Mouse (Mus musculus): ENCODE results near the gene Sdf4. TPM values are rescaled to one million over a fixed set of nuclear protein-coding genes. Genes with fewer than 3 reads are reported as not detected.

The Sdf4 gene
- total RNA-seq (2021), result 100 to 1,000 TPM; 105 to 108 TPM

DNA sequence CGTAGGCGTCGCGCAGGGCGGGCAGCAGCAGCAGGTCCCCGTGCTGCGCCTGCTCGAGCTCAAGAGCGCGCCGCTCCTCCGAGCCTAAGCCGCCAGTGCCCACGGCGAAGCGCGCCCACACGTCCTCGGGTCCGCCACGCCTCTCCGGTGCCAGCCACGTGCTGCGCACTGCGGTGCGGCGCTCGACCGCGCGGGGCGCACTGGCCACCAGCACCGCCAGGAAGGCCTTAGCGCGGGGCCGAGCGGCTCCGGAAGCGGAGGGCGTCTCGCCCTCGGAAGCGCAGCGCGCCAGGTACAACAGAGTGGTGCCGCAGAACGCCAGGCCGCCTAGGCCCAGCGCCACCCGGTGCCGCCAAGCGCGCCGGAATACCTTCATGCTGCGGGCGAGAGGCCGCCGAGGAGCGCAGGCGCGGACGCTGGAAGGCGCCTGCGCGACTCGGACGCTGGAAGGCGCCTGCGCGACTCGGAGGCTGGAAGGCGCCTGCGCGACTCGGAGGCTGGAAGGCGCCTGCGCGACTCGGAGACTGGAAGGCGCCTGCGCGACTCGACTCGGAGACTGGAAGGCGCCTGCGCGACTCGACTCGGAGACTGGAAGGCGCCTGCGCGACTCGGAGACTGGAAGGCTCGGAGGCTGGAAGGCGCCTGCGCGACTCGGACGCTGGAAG lies at the start of gene Sdf4, which contains the start of gene B3galt6:
Gene Sdf4, plus strand, starts transcription at position 632 of the 665 bp plus-strand sequence.
Gene B3galt6, minus strand, starts transcription at position 409 of the 665 bp plus-strand sequence.
- peak; percentile 90 to 92 for DNase-seq
- intact Hi-C loops (cut with DNase I), result no loop called here

DNA sequence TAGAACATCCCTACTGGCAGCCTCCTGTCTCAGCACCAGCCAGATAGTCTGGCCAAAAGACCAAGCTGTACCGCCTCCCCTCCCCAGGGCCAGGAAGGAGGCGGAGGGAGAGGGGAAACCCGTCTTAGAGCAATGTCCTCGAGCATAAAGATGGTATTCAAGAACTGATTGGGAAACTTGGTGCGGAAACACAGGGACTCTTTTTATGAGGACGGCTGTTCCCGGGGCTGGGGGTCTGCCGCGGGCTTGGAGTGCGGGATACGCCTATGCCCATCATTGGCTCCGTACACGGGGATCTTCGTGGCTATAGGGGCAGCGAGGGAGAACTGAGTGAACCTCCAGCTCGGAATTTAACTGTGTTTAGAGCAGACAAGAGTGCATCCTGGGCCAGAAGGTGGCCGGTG lies 49.6 kb upstream of the Sdf4 start:
- peak; percentile 64 to 72 for DNase-seq
- intact Hi-C loops (cut with DNase I), result loop anchor here (1.0 to 5.0 kb wide), 3 partner anchors 50 to 111 kb away; partner anchors contain the start of genes Aurkaip1, Cptp and Ints11

DNA sequence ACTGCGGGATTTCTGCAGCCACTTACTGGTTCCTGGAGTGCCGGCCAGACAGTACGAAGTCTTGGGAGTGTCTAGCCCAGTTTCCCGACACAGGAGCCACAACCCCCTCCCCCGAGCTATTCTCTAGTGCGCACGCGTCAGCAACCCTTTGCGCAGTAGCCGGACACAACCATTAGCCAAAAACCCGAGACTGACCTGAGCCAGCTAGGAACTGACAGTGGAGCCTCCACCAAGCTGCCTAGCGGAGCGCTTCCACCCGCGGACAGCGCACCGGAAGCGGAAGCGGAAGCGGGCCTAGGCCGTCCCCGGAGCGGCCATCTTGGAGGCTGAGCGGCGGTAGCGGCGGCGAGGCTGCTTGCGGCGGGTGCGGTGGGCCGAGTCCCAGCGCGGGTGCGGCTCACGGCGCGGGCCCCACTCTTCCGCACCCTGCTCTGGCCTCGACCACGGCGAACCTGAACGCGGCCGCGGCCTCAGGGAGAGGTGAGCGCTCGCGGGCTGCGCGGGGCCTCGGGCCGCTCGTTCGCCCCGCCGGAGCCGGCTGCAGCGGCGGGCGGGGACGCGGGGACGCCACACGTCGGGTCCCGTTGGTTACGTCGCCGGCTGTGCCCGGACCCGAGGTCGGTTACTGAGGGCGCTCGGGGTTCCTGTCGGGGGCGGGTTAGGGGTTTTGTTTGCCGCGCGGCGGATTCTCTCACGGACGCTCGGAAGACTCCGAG lies 49.0 kb upstream of the Sdf4 start, which contains the start of gene Ube2j2:
Gene Ube2j2, plus strand, starts transcription at position 298 of the 716 bp plus-strand sequence.
- DNase-seq, result peak; percentile 99
- intact Hi-C loops (cut with DNase I), result loop anchor here (1.0 to 5.0 kb wide), 3 partner anchors 51 to 111 kb away; partner anchors contain the start of genes Aurkaip1, Cptp and Ints11

DNA sequence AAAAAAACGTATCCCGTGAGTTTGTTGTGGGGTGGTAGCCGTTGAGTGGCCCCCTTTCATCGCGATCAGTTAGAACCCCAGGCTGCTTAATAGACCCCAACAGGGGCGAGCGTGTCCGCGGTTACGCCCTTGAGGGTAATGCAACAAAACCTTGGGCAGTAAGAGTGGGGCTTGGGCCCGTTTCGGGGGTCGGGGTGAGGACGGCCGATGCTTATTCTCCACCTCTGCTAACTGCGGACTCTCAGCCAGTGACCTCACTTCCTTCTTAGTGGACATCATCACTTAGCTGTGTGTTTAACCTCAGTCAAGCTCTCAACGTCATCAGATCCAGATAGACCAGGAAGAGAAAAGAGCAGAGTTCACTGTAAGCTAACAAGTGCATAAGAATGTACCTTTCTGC lies 48.4 kb upstream of the Sdf4 start:
- DNase-seq, result no peak
- intact Hi-C loops (cut with DNase I), result loop anchor here (5.0 kb wide), 1 partner anchor 112 kb away; the partner anchor contains the start of gene Aurkaip1

DNA sequence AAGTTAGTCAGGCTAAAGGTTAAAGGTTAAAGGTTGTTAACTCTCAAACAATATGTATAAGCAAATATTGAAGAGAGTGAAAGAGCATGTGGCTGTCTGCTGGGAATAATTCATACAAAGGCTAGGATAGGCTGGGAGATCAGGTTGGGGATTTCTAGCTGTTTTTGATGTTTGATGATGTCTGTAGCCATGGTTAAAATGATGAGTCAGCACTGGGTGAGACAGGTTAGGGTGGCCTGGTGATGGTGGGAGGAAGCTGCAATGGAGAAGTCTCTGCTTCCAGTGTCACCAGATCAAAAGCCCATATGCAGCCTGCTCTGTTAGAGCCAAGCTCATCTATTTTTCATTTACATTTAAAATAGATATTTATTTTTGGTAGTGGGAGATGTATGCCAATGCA lies 45.6 kb upstream of the Sdf4 start:
- no peak for DNase-seq
- intact Hi-C loops (cut with DNase I), result no loop called here

DNA sequence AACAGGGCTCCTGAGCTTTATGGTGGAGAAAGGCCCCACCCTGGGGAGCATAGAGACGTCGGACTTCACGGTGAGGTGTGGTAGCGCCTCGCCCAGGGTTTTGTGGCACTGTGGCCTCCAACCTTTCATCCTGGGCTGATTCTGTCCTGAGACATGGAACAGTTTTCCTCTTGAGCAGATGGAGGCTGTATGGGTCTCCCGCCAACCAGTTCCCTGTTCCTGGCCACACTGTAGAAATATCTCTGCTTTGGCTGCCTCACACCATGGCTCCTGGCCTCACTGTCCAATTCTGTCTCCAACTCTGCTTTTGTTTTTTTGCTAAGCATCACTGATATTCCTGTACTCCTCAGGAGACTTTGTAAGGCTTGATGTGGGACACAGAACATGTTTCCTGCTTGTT lies 37.2 kb upstream of the Sdf4 start:
- intact Hi-C loops (cut with DNase I), result no loop called here
- DNase-seq, result no peak

DNA sequence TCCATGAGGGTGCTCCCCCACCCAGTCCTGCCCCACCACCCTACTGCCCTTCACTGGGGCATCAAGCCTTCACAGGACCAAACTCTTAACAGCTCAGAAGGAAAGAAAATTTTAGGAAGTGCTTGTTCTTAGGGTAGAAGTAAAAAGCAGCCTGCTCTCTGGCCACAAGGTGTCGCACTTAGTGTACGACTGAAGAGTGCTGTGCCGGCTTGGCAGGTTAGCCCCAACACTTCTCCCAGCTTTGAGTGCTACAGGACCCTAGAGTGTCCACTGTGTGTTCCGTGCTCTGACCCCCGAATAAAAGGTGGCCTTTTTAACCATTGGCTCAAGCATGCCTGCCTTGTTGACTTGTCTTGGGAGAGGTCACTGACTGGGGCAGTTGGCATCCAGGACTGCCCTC lies 33.4 kb upstream of the Sdf4 start:
- intact Hi-C loops (cut with DNase I), result loop anchor here (1.0 kb wide), 1 partner anchor 142 kb away; no protein-coding TSS in a partner anchor
- DNase-seq, result peak; percentile 81 to 87

DNA sequence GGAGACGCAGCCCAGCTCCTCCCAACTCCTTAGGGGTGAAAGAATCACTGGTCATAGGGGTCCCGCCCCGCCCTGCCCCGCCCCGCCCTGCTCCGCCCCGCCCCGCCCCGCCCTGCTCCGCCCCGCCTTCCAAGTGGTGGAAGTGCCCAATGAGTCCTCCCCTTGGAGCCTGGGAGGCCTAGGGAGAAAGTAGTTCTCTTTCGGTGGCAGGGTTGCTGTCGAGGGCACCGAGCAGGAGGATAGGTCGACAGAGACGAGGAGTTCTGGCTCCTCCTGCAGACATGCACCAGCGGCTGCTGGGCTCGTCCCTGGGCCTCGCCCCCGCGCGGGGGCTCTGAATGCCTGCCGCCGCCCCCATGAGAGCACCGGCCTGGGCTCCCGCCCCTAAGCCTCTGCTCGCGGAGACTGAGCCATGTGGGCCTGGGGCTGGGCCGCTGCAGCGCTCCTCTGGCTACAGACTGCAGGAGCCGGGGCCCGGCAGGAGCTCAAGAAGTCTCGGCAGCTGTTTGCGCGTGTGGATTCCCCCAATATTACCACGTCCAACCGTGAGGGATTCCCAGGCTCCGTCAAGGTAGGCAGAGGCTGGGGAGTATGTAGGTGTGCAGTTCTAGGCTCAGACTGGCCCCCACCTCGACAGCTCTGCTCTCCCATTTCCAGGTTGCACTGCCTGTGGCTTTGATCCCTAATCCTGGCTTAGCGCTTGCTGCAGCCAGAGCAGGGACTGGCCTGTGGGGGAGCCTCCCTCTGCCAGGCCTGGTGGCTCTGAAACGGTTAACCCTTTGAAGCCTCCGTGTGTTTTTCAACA lies 30.3 kb upstream of the Sdf4 start, which contains the start of gene C1qtnf12:
Gene C1qtnf12, plus strand, starts transcription at position 152 of the 805 bp plus-strand sequence.
- peak; percentile 42 to 48 for DNase-seq
- intact Hi-C loops (cut with DNase I), result loop anchor here (2.0 to 5.0 kb wide), 2 partner anchors 28 to 70 kb away; no protein-coding TSS in a partner anchor

DNA sequence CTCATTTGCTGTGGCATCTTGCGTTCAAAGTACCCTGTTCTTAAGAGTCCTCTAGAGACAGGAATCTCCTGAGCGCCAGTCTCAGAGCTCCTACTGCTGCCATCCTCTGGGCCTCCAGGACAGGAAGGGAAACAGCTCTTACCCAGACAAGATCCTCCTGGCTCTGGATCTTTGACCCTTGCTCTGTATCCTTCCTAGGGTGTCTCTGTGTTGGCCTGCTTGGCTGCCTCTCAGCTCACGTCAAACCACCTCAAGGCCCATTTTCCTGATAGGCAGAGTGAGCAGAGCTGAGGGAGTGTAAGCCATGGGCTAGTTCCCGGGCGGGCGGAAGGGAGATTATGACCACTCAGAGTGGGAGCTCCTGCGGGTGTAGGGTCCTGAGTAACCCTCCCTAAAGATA lies 29.6 kb upstream of the Sdf4 start:
- intact Hi-C loops (cut with DNase I), result loop anchor here (2.0 to 5.0 kb wide), 2 partner anchors 28 to 69 kb away; no protein-coding TSS in a partner anchor
- no peak for DNase-seq

DNA sequence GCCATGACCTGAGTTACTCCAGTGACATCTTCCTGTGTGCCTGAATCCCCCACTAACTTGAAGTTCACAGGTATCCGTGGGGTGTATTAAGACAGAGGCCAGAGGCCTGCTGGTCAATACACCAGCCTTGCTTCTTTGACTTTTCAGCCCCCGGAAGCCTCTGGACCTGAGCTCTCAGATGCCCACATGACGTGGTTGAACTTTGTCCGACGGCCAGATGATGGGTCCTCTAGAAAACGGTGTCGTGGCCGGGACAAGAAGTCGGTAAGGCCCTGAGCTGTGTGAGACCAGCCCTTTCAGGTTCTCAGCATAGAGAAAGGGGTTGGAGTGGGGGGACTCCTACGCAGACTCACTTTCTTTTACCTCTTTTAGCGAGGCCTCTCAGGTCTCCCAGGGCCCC lies 28.3 kb upstream of the Sdf4 start:
- intact Hi-C loops (cut with DNase I), result loop anchor here (5.0 kb wide), 1 partner anchor 68 kb away; no protein-coding TSS in a partner anchor
- DNase-seq, result no peak

DNA sequence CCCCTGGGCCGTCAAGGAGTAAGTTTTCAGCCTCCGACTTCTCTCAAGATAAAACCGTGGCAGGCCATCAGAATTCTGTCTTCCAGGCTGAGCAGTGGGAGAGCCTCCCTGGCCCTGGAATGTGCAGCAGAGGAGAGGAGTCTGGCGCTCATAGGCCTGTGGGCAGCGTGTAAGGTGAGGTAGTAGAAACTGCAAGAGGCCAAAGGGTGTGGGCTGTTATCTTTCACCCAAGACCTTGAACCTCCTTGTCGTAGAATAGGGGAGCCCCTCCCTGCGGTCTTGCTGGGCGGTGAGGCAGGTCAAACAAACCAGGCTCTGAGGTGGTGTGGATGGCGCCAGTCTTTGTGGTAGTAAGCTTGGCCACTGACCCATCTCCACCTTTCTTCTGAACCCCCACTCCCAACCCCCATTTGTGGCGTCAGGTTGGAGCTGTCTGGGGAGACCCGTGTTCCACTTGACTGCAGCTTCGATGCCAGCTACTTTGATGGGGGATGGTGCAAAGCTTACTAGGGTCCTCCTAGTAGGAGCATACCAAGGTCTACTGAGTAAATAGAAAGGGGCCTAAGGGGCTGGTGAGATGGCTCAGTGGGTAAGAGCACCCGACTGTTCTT lies 23.5 kb upstream of the Sdf4 start:
- DNase-seq, result no peak
- intact Hi-C loops (cut with DNase I), result no loop called here

DNA sequence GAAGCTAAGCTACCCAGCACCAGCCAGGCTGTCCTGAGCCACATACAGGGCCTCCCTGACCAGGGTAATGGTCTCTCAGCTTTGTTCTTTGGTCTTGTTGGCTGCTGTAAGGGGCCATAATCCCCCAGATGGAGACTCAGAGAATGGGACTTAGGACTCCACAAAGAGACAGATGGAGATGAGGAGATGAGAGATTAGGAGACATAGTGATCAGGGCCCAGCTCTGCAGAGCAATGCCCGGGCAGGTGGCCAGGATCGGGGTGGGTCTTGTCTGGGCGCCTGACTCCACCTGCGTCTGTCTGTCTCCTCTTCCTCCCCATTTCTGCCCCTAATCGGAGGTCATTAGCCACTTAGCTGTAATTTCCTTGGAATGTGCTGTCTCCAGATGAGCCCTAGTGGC lies 22.4 kb upstream of the Sdf4 start:
- DNase-seq, result no peak
- intact Hi-C loops (cut with DNase I), result no loop called here

DNA sequence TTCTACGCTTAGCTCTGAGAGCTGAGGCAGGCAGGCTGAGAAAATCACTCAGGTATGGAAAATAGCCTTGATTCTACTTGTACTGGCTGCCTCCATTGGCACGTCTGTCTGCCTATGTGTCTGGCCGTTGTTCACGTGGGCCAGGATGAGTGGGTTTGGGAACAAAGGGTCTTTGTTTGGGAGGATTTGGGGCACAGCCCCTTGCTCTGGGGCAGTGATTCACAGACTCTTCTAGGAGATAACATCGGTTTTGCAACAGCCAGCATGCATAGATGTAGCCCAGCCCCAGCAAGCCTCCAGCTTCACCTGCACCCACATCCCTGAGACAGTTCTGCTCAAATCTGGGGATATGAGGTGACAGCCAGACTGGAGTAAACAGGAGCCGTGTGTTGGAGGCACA lies 20.0 kb upstream of the Sdf4 start:
- intact Hi-C loops (cut with DNase I), result no loop called here

DNA sequence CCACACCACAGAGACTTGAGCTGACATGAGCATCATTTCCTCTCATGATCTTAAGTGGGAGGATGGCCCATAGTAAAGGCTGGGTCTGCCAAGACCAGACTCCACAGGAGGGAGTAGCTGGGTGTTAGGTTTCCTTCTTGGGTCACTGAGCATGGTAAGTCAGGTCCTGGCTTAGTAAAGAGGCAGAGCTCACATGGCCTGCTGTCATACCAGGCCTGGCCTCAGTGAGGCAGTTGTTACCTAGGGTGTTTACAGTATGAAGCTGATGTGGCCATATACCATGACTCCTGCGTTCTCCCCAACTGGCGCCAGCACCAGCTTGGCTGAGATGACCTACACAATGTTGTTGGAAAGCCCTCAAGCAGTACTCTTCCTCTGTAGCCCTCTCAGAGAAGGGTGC lies 19.4 kb upstream of the Sdf4 start:
- intact Hi-C loops (cut with DNase I), result no loop called here
- no peak for DNase-seq

More for the DNA sequence above, 20.0 kb upstream of the Sdf4 start:
- no peak for DNase-seq

DNA sequence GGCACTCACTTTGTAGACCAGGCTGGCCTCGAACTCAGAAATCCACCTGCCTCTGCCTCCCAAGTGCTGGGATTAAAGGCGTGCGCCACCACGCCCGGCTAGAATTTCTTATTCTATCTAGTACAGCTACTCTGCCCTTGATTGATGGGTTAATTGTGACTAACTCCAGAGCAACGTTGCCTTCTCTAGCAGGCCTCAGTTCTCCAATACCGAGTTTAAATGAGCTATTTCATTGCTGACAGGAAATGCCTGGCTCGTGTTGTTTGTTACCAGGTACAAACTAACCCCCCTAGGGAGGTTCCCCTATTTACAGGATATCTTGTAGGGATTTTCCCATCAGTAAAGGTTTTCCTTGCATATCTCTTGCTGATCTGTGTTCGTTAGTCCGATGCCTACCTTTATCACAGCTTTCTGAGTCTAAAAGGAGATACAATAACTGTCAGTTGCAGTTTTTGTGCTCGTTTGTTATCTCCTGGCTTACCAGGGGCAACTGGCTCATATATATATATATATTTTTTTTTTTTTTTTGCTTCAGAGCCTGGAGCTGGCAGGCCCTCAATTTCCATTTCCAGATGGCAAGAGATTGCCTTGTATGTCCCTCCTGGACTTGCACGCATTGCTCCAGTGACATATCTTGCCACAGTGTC lies 11.1 kb upstream of the Sdf4 start:
- intact Hi-C loops (cut with DNase I), result no loop called here
- DNase-seq, result no peak

DNA sequence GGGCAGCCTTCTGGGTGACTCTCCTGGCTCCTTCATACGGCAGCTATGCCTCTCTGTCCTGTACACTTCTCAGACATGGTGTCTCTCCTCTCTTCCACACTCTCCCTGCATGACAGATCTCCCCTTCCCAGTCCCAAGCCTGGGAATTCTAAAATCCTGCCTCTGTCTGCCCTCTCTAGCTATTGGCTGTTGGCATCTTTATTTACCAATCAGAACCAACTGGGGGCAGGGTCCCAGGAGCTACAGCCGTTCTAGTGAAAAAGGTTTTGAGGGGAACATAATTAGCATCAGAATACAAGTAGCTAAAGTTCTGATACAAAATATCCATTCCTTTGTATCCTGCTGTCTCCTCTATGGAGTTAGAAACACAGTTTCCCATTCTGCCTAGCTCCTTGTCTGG lies 8.9 kb upstream of the Sdf4 start:
- intact Hi-C loops (cut with DNase I), result no loop called here
- no peak for DNase-seq

DNA sequence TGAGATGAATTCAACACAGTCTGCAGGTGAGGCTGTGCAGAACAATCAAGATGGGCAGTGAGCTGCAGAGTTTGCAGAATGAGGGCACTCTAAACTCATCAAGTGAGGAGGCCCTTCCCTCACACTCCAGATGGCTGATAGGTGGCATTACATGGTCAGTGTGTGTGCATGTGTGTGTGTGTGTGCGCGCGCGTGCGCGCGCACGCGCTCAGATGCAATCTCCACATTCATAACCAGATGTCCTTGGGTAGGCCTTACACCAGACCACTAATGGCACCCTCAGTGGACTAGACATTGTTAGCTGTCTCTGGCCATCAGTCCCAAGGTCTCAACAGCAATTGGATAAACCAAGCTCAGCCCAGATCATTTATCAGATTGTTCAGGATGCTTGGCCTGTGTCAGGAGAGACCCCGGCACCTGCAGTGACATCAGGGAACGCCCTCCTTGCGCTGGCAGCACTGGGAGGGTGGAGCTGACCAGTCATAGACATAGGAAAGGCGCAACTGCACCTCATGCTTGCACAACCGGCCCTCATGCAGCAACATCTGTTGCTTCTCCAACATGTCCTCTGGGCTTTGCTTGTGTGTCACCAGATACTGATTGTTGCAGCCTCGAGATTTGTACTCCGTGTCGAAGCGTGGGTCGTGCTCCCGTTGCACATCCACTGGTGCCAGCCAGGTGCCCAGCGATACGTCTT lies 1.3 kb upstream of the Sdf4 start:
- intact Hi-C loops (cut with DNase I), result loop anchor here (2.0 kb wide), 1 partner anchor 29 kb away; the partner anchor contains the start of gene C1qtnf12
- DNase-seq, result peak; percentile 11 to 28

DNA sequence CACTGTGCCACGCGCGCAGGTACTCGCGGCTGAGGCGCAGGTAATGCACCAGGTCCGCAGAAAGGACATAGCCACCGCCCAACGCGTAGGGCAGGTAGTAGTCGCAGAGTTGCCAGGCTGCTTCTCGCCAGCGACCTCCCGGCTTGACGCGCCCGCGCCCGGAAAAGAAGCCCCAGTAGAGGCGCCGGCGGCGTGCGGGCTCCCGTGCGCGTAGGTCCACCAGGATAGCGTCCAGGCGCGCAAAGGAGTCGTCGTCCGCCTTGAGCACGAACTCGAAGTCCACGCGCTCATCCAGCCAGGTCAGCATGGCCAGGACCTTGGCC lies 803 bp upstream of the Sdf4 start:
- DNase-seq, result no peak
- intact Hi-C loops (cut with DNase I), result loop anchor here (2.0 kb wide), 1 partner anchor 29 kb away; the partner anchor contains the start of gene C1qtnf12

DNA sequence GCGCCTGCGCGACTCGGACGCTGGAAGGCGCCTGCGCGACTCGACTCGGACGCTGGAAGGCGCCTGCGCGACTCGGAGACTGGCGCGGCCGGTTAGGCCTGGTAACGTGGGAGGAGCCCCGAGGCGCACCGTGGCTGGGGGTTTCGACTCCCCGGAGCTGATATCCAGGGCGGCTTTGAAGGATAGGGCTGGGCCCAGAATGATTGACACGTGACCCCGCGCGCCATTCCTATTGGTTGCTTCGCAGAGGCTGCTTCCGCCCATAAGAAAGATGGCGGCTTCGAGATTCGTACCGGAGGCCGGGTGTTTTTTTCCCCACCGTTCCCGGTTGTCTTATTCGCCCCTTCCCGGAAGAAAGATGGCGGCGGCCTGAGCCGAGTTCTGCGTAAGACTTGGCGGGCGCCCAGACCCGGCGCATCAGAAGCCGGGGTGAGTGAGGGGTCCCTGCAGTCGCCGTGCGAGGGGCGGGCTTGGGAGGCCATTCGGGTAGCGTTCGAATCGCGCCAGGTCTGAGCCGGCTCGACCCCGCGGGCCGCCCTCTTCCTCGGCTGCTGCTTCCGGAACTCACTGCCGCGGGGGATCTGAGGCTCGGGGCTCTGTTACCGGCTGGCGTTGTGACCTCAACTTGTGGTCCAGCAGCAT lies 355 bp downstream of the Sdf4 start:
- intact Hi-C loops (cut with DNase I), result no loop called here

More for the DNA sequence above, 355 bp downstream of the Sdf4 start:
- DNase-seq, result peak; percentile 98 to 99

Measured in heart, postnatal 10 days (tissue).